Mouse (Mus musculus): ENCODE measurements around the gene Cmah.

DNA sequence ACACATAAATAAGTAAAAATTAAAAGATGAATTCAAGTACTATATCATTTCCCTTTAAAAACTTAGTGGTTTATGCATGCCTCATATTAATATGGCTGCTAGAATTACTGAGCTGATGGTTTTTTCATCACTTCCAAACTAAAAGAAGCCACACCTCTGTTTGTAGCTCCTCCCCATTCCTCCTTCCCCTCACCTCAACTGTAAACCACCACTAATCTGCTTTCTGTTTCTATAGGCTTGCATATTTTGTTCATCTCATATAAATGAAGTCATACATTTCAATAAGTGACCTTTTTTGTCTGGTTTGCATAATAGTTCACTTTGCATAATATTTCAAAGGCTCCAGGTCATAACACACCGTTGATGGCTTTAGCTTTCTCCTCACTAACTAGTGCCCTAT is 197.3 kb downstream of the Cmah start:
- TF ChIP-seq CTCF (conservative IDR thresholded peaks at IDR 0.05; ENCODE audit: insufficient read depth, insufficient read length, low read depth, low read length) (no peak), POLR2A (IDR thresholded peaks at IDR 0.05; ENCODE audit: low read depth, low read length) (no peak)

Data from kidney, adult 2 months (tissue).